Mouse (Mus musculus): ENCODE results near the gene Supt20. TPM values are rescaled to one million over a fixed set of nuclear protein-coding genes. Genes with fewer than 3 reads are reported as not detected.

The Supt20 gene
- total and polyA plus RNA-seq, 2 experiments, result 15.0 to 16.4 TPM

GRCm38 (mm10) chr3:54753411-54753810 lies 60.8 kb downstream of the Supt20 start:
- no peak for TF ChIP-seq CTCF (IDR thresholded peaks at IDR 0.05; ENCODE audit: low read depth, low read length)
- no peak for TF ChIP-seq POLR2A (IDR thresholded peaks at IDR 0.05; ENCODE audit: extremely low read depth, insufficient read depth, low read length)
- H3K4me3 ChIP-seq (ENCODE audit: insufficient read depth, low read depth, low read length), result no peak overlapping the region
- peaks cover 5% of the 10 kb centered on the region for H3K4me1 ChIP-seq (ENCODE audit: control insufficient read depth, insufficient read depth, low read length)
- no peaks in the 10 kb centered on the region for H3K27me3 ChIP-seq (ENCODE audit: control insufficient read depth, insufficient read depth, low read length)
- DNase-seq (ENCODE audit: extremely low read depth, low read depth, low spot score), result no peak
- H3K27ac ChIP-seq (replicated peaks; ENCODE audit: insufficient read depth, low read depth, low read length), result no peak overlapping the region
- peaks cover 5% of the 10 kb centered on the region for H3K36me3 ChIP-seq (ENCODE audit: control insufficient read depth, insufficient read depth, low read length)
- peaks cover 4% of the 10 kb centered on the region for H3K79me2 ChIP-seq (ENCODE audit: control insufficient read depth, insufficient read depth, low read length)
- WGBS, result 82% methylated on average over 4 of the region's 4 CpGs
- H3K9ac ChIP-seq (ENCODE audit: low read depth, low read length), result no peak overlapping the region

- no peak for DNase-seq (ENCODE audit: extremely low read depth, low read depth, low spot score)
- Histone ChIP-seq H3K9ac (ENCODE audit: low read depth, low read length) (peak within 1 kb of the TSS; percentile 97), H3K27ac (replicated peaks; ENCODE audit: insufficient read depth, low read depth, low read length) (peak within 1 kb of the TSS; percentile 65), H3K27me3 (ENCODE audit: control insufficient read depth, insufficient read depth, low read length) (no peaks in the 10 kb centered on the region), H3K79me2 (ENCODE audit: control insufficient read depth, insufficient read depth, low read length) (peaks cover 8% of the 10 kb centered on the region), H3K36me3 (ENCODE audit: control insufficient read depth, insufficient read depth, low read length) (no peaks in the 10 kb centered on the region), H3K4me3 (ENCODE audit: insufficient read depth, low read depth, low read length) (peak within 1 kb of the TSS; percentile 96), H3K4me1 (ENCODE audit: control insufficient read depth, insufficient read depth, low read length) (peaks cover 14% of the 10 kb centered on the region)
- 1% methylated on average over 66 of the region's 66 CpGs for WGBS
- 0 out of 2 replicates have a peak, but pooled peaks have one; percentile 26 for TF ChIP-seq POLR2A (IDR thresholded peaks at IDR 0.05; ENCODE audit: extremely low read depth, insufficient read depth, low read length)
- TF ChIP-seq CTCF (IDR thresholded peaks at IDR 0.05; ENCODE audit: low read depth, low read length), result no peak
Observed at GRCm38 (mm10) chr3:54755145-54756041, 62.8 kb downstream of the Supt20 start, which contains the start of gene Smad9. Gene Smad9 (plus strand): TSS chr3:54755582.

GRCm38 (mm10) chr3:54756058-54756457 lies 63.5 kb downstream of the Supt20 start:
- Histone ChIP-seq H3K4me1 (ENCODE audit: control insufficient read depth, insufficient read depth, low read length) (peaks cover 16% of the 10 kb centered on the region), H3K9ac (ENCODE audit: low read depth, low read length) (peak overlapping the region; percentile 97), H3K27ac (replicated peaks; ENCODE audit: insufficient read depth, low read depth, low read length) (peak overlapping the region; percentile 65), H3K36me3 (ENCODE audit: control insufficient read depth, insufficient read depth, low read length) (no peaks in the 10 kb centered on the region), H3K27me3 (ENCODE audit: control insufficient read depth, insufficient read depth, low read length) (no peaks in the 10 kb centered on the region), H3K4me3 (ENCODE audit: insufficient read depth, low read depth, low read length) (peak overlapping the region; percentile 96), H3K79me2 (ENCODE audit: control insufficient read depth, insufficient read depth, low read length) (peaks cover 8% of the 10 kb centered on the region)
- TF ChIP-seq CTCF (IDR thresholded peaks at IDR 0.05; ENCODE audit: low read depth, low read length), result peak; percentile 26; the same call in 1 of the 2 replicates
- TF ChIP-seq POLR2A (IDR thresholded peaks at IDR 0.05; ENCODE audit: extremely low read depth, insufficient read depth, low read length), result 0 out of 2 replicates have a peak, but pooled peaks have one; percentile 20
- peak; percentile 52 for DNase-seq (ENCODE audit: extremely low read depth, low read depth, low spot score)
- 2% methylated on average over 11 of the region's 11 CpGs for WGBS

GRCm38 (mm10) chr3:54757446-54757845 lies 64.8 kb downstream of the Supt20 start:
- Histone ChIP-seq H3K27me3 (ENCODE audit: control insufficient read depth, insufficient read depth, low read length) (no peaks in the 10 kb centered on the region), H3K4me1 (ENCODE audit: control insufficient read depth, insufficient read depth, low read length) (peaks cover 19% of the 10 kb centered on the region), H3K4me3 (ENCODE audit: insufficient read depth, low read depth, low read length) (peak overlapping the region; percentile 10; the same call in 1 of the 2 replicates), H3K9ac (ENCODE audit: low read depth, low read length) (no peak overlapping the region), H3K27ac (replicated peaks; ENCODE audit: insufficient read depth, low read depth, low read length) (0 out of 2 replicates have a peak overlapping the region, but pooled peaks have one; percentile 17), H3K36me3 (ENCODE audit: control insufficient read depth, insufficient read depth, low read length) (no peaks in the 10 kb centered on the region), H3K79me2 (ENCODE audit: control insufficient read depth, insufficient read depth, low read length) (peaks cover 12% of the 10 kb centered on the region)
- TF ChIP-seq POLR2A (IDR thresholded peaks at IDR 0.05; ENCODE audit: extremely low read depth, insufficient read depth, low read length) (no peak), CTCF (IDR thresholded peaks at IDR 0.05; ENCODE audit: low read depth, low read length) (no peak)
- WGBS, result 31% methylated on average over 8 of the region's 8 CpGs
- peak; percentile 62 for DNase-seq (ENCODE audit: extremely low read depth, low read depth, low spot score)

- Histone ChIP-seq H3K79me2 (ENCODE audit: control insufficient read depth, insufficient read depth, low read length) (peaks cover 20% of the 10 kb centered on the region), H3K27ac (replicated peaks; ENCODE audit: insufficient read depth, low read depth, low read length) (peak overlapping the region; percentile 53), H3K27me3 (ENCODE audit: control insufficient read depth, insufficient read depth, low read length) (no peaks in the 10 kb centered on the region), H3K9ac (ENCODE audit: low read depth, low read length) (no peak overlapping the region), H3K4me1 (ENCODE audit: control insufficient read depth, insufficient read depth, low read length) (peaks cover 21% of the 10 kb centered on the region), H3K4me3 (ENCODE audit: insufficient read depth, low read depth, low read length) (no peak overlapping the region), H3K36me3 (ENCODE audit: control insufficient read depth, insufficient read depth, low read length) (no peaks in the 10 kb centered on the region)
- no peak for DNase-seq (ENCODE audit: extremely low read depth, low read depth, low spot score)
- TF ChIP-seq CTCF (IDR thresholded peaks at IDR 0.05; ENCODE audit: low read depth, low read length) (no peak), POLR2A (IDR thresholded peaks at IDR 0.05; ENCODE audit: extremely low read depth, insufficient read depth, low read length) (no peak)
- WGBS, result 53% methylated on average over 9 of the region's 9 CpGs
Observed at GRCm38 (mm10) chr3:54759211-54759610, 66.6 kb downstream of the Supt20 start.

Data from liver, adult 2 months (tissue).